Mouse (Mus musculus): ENCODE data around the gene Met. TPM values are rescaled to one million over a fixed set of nuclear protein-coding genes. Genes with fewer than 3 reads are reported as not detected.

Gene Met
- polyA plus RNA-seq, 1 experiment from 2014 or later, result 3.5 TPM

DNA sequence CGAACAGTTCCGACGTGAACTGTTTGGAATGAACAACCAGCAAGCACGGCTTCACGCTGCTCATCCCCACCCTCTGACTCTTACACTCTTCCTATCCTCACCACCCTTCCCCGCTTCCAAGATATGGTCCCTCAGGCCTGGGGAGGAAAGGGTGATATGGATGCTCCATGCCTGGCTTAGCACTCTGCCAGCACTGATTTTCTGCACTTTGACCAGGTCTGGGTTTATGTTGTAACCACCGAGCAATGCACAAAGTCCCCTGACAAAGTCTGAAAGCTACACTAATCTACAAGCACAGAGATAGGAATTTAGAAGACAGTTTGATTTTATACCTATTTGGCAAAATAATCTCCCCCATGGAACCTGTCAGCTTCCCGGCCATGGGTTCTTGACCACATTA is 78.0 kb downstream of the Met start:
- Histone ChIP-seq H3K27me3 (ENCODE audit: insufficient read depth, poor library complexity, severe bottlenecking) (no peaks in the 10 kb centered on the region), H3K36me3 (no peaks in the 10 kb centered on the region), H3K4me3 (no peak overlapping the region), H3K4me1 (peaks cover 13% of the 10 kb centered on the region), H3K9me3 (no peaks in the 10 kb centered on the region), H3K27ac (no peak overlapping the region)
- no peak for DNase-seq (ENCODE audit: low spot score)
- WGBS, result 85% methylated on average over 8 of the region's 8 CpGs

DNA sequence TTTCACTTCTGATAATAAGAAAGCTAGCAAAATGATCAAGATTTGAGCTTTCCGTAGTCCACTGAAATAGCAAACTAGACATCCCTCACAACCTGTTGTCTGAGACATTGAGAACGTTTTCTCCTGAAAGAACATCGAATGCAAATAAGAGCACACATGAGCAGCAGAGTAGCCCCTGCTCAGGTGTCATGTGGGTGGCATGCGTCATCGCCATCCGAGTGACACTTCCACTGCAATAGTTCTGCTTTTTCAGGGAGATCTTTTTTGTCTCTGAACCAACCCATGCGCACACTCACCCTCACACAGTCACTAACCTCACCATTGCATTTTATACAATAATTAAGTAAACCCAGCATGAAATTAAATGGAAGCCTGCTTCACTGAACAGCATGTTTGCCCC is 78.8 kb downstream of the Met start:
- H3K27me3 ChIP-seq (ENCODE audit: insufficient read depth, poor library complexity, severe bottlenecking), result no peaks in the 10 kb centered on the region
- H3K36me3 ChIP-seq, result no peaks in the 10 kb centered on the region
- no peak overlapping the region for H3K27ac ChIP-seq
- no peak overlapping the region for H3K4me3 ChIP-seq
- no peaks in the 10 kb centered on the region for H3K9me3 ChIP-seq
- DNase-seq (ENCODE audit: low spot score), result no peak
- 87% methylated on average over 7 of the region's 7 CpGs for WGBS
- peaks cover 15% of the 10 kb centered on the region for H3K4me1 ChIP-seq

DNA sequence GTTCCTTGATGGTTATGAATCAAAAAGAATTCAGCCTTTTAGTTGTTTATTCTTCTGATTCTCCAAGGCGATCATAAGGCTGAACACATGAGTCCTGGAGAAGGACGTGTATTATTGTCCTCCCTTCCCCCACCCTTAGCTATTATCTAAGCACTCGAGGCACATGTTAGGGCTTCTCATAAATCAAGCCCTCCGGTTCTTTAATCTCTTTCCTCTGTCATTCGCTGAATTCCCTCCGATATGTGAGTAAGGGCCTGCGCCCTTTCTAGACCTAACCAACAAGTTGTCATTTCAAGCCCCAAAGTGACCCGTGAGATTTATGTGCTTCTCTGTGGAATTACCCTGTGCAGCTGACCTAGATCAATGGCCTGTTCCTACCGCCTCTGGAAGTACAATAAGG is 81.9 kb downstream of the Met start:
- 76% methylated on average over 9 of the region's 9 CpGs for WGBS
- Histone ChIP-seq H3K27me3 (ENCODE audit: insufficient read depth, poor library complexity, severe bottlenecking) (no peaks in the 10 kb centered on the region), H3K9me3 (no peaks in the 10 kb centered on the region), H3K36me3 (no peaks in the 10 kb centered on the region), H3K4me1 (peaks cover 15% of the 10 kb centered on the region), H3K27ac (peak overlapping the region; percentile 85), H3K4me3 (no peak overlapping the region)
- DNase-seq (ENCODE audit: low spot score), result no peak

DNA sequence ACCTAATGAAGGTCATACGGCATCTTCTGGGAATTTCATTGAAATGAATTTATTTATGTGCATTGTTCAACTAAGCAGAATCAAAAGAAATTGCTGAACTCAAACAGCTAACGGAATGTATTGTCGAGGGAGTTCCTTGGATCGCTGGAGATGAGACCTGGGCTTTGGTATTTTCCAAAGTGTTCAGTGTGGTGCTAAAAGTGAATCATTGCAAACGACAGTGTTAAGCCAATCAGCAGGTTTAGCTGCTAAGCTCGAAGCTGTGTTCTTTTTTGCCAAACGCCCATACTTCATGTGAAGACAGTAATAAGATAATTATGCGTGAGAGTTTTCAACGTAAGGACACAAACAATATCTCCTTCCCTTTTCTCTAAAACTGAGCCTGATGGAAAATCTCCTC is 82.7 kb downstream of the Met start:
- no peak for DNase-seq (ENCODE audit: low spot score)
- WGBS, result 49% methylated on average over 9 of the region's 9 CpGs

DNA sequence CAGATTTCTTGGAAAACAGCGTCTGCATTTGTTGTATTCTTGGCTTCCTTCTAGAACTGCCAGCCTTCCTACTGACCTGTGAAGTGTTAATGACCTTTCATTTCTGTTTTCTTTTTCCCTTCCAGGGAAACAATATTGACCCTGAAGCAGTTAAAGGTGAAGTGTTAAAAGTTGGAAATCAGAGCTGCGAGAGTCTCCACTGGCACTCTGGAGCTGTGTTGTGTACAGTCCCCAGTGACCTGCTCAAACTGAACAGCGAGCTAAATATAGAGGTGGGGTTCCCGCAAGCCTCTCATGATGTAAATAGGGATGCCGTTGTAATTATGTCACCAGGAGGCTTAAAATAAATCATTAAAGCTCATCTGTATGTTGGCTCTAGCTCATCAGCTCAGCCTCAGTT is 83.2 kb downstream of the Met start:
- H3K4me3 ChIP-seq, result 0 out of 2 replicates have a peak overlapping the region, but pooled peaks have one; percentile 22
- WGBS, result 30% methylated on average over 5 of the region's 5 CpGs

More for the DNA sequence above, 82.7 kb downstream of the Met start:
- peaks cover 15% of the 10 kb centered on the region for H3K4me1 ChIP-seq
- peak overlapping the region; percentile 85 for H3K27ac ChIP-seq
- H3K27me3 ChIP-seq (ENCODE audit: insufficient read depth, poor library complexity, severe bottlenecking), result no peaks in the 10 kb centered on the region
- no peaks in the 10 kb centered on the region for H3K9me3 ChIP-seq
- 0 out of 2 replicates have a peak overlapping the region, but pooled peaks have one; percentile 22 for H3K4me3 ChIP-seq
- no peaks in the 10 kb centered on the region for H3K36me3 ChIP-seq

DNA sequence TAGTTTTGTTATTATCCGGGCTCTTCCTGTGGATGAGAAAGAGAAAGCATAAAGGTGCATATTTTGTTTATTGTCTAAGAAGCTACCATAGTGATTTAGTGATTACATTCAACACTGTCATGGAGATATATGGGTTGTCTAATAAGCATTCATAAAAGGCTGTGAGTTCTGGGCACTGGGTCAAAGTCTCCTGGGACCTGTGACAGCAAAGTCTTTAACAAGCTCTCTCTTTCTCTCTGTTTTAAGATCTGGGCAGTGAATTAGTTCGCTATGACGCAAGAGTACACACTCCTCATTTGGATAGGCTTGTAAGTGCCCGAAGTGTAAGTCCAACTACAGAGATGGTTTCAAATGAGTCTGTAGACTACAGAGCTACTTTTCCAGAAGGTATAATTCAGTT is 85.2 kb downstream of the Met start:
- 88% methylated on average over 4 of the region's 4 CpGs for WGBS
- Histone ChIP-seq H3K9me3 (no peaks in the 10 kb centered on the region), H3K27ac (no peak overlapping the region), H3K36me3 (no peaks in the 10 kb centered on the region), H3K27me3 (ENCODE audit: insufficient read depth, poor library complexity, severe bottlenecking) (no peaks in the 10 kb centered on the region), H3K4me1 (peaks cover 17% of the 10 kb centered on the region), H3K4me3 (no peak overlapping the region)
- no peak for DNase-seq (ENCODE audit: low spot score)

More for the DNA sequence above, 83.2 kb downstream of the Met start:
- peak; percentile 79 for DNase-seq (ENCODE audit: low spot score)
- Histone ChIP-seq H3K4me1 (peaks cover 15% of the 10 kb centered on the region), H3K27me3 (ENCODE audit: insufficient read depth, poor library complexity, severe bottlenecking) (no peaks in the 10 kb centered on the region), H3K9me3 (no peaks in the 10 kb centered on the region), H3K27ac (peak overlapping the region; percentile 85), H3K36me3 (no peaks in the 10 kb centered on the region)

DNA sequence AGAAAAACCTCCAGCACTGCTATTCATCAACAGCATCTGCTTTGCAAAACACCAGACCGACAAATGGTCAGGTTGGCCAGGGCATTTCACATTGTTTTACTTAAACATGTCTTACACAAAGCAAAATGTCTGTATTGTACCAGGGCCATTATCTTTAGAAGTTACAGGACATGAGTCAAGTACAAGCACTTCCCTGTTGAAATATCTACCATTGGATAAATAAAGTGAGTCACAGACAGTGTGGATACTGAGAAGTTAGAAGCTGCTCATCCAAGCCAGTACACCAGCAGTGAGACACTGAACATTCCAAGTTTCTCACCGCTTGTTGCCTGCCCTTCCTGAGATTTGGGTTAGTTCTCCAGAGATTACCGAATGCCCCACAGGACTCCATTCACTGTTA is 86.0 kb downstream of the Met start:
- Histone ChIP-seq H3K4me1 (peaks cover 17% of the 10 kb centered on the region), H3K27me3 (ENCODE audit: insufficient read depth, poor library complexity, severe bottlenecking) (no peaks in the 10 kb centered on the region), H3K27ac (no peak overlapping the region), H3K36me3 (no peaks in the 10 kb centered on the region), H3K4me3 (no peak overlapping the region), H3K9me3 (no peaks in the 10 kb centered on the region)
- WGBS, result 69% methylated on average over 3 of the region's 3 CpGs
- DNase-seq (ENCODE audit: low spot score), result no peak

DNA sequence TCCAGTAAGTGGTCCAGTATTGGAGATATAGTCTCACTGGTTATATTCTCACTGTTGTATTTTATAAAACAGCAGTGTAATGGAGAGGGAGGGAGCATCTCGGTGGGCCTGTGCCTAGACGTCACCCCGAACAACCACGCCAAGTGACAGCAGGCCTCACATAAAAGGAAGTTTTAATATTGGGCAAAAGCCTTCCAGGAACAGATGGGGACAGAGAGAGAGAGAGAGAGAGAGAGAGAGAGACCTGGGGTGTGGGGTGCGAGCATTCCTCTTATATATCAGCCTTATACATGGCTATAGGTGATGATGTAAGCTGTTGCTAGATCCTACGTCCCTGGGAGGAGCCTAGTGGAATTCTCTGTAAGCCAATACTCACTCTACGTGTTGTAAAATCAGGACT is 90.7 kb downstream of the Met start:
- WGBS, result 84% methylated on average over 7 of the region's 7 CpGs
- Histone ChIP-seq H3K27ac (no peak overlapping the region), H3K36me3 (no peaks in the 10 kb centered on the region), H3K4me1 (0 out of 2 replicates have a peak, but pooled peaks cover 5% of the 10 kb centered on the region), H3K4me3 (no peak overlapping the region), H3K9me3 (no peaks in the 10 kb centered on the region), H3K27me3 (ENCODE audit: insufficient read depth, poor library complexity, severe bottlenecking) (no peaks in the 10 kb centered on the region)
- DNase-seq (ENCODE audit: low spot score), result no peak

DNA sequence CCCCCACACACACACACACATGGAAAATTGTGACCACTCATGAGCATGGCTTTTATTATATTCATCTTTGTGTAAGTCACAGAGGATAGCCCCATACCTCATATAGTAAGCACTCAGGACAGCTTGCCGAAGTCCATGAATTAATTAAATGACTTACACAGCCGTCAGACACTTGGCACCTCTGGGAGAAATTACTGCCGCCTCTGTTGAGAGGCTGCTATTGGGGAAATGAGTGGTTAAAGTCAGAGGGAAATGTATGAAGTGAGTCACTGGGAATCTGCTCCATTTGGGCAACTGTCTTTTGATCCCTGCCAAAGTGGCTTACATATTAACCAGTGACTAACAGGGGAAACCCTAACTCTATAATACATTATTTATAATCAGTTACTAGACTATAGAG is 91.2 kb downstream of the Met start:
- WGBS, result 63% methylated on average over 3 of the region's 3 CpGs
- no peaks in the 10 kb centered on the region for H3K9me3 ChIP-seq
- H3K27ac ChIP-seq, result no peak overlapping the region
- H3K36me3 ChIP-seq, result no peaks in the 10 kb centered on the region
- no peak overlapping the region for H3K4me3 ChIP-seq
- H3K27me3 ChIP-seq (ENCODE audit: insufficient read depth, poor library complexity, severe bottlenecking), result no peaks in the 10 kb centered on the region
- H3K4me1 ChIP-seq, result 0 out of 2 replicates have a peak, but pooled peaks cover 5% of the 10 kb centered on the region
- DNase-seq (ENCODE audit: low spot score), result no peak

DNA sequence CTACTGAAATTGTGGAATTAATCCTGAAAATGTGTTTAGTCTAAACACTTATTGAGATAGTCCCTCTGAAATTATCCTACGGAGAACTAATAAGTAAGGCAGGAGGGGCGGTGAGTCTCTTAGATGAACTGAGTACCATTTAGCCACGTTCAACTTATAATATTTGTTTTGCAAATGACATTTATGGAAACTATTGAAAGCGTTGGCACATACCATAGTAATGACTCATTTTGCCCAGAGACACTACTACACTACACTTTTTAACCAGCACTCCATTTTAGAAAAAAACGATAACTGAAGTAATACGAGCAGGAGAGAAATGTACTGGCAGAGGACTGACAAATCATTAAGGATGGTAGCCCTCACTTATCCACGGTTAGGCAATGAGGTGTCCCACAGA is 92.1 kb downstream of the Met start:
- DNase-seq (ENCODE audit: low spot score), result no peak
- Histone ChIP-seq H3K4me1 (0 out of 2 replicates have a peak, but pooled peaks cover 5% of the 10 kb centered on the region), H3K27me3 (ENCODE audit: insufficient read depth, poor library complexity, severe bottlenecking) (no peaks in the 10 kb centered on the region), H3K36me3 (no peaks in the 10 kb centered on the region), H3K4me3 (no peak overlapping the region), H3K27ac (no peak overlapping the region), H3K9me3 (no peaks in the 10 kb centered on the region)
- WGBS, result 86% methylated on average over 7 of the region's 7 CpGs

DNA sequence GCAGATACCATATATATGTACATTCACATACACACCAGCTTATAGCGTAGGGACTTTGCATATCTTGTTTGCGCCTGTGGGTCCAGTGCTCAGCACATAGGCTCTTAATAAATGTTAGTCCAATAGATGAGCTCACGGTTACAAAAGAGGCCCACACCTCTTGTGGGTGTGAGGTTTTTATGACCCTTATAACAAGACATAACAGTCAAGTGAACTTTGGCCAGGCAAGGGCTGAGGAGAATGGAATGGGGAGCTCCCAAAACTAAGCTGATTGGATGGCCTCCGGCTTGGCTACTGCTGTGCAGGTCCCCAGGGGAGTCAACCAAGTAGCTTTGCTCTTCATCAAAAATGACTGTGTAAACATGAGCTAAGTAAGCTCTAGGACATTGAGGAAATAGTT is 96.1 kb downstream of the Met start:
- H3K4me1 ChIP-seq, result peaks cover 5% of the 10 kb centered on the region; the same call in 1 of the 2 replicates
- WGBS, result 84% methylated on average over 4 of the region's 4 CpGs
- H3K36me3 ChIP-seq, result no peaks in the 10 kb centered on the region
- no peak overlapping the region for H3K27ac ChIP-seq
- no peak overlapping the region for H3K4me3 ChIP-seq
- no peaks in the 10 kb centered on the region for H3K27me3 ChIP-seq (ENCODE audit: insufficient read depth, poor library complexity, severe bottlenecking)
- H3K9me3 ChIP-seq, result no peaks in the 10 kb centered on the region
- no peak for DNase-seq (ENCODE audit: low spot score)

DNA sequence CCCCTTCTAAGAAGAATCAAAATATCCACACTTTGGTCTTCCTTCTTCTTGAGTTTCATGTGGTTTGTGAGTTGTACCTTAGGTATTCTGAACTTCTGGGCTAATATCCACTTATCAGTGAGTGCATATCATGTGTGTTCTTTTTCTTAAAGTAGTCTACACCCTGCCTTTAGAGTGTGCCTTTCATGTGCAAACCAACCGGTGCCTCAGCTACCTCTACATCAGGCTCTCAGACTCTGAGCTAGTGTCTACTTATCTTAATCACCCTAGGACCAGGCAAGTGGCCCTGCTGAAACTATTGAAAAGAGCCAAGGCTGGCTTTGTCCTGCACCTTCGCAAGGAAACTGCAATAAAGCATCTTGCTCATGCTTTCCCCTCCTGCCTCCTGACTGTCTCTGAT is 97.7 kb downstream of the Met start:
- Histone ChIP-seq H3K9me3 (no peaks in the 10 kb centered on the region), H3K27me3 (ENCODE audit: insufficient read depth, poor library complexity, severe bottlenecking) (no peaks in the 10 kb centered on the region), H3K4me3 (no peak overlapping the region), H3K27ac (no peak overlapping the region), H3K4me1 (peaks cover 5% of the 10 kb centered on the region; the same call in 1 of the 2 replicates), H3K36me3 (no peaks in the 10 kb centered on the region)
- DNase-seq (ENCODE audit: low spot score), result no peak
- 33% methylated on average over 2 of the region's 2 CpGs for WGBS

DNA sequence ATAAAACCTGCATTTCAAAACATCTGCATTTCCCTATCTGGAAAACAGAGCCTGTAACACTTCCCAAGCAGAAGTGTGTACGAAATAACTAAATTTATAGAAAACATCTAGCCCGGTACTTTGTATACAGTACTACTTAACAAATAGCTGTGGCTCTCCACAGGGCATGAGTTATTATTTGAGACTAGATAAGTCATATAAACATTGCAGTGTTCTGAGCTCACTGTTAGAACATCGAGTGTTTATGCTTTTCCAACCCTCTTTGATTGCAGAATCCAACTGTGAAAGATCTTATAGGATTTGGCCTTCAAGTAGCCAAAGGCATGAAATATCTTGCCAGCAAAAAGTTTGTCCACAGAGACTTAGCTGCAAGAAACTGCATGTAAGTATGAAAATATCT is 98.3 kb downstream of the Met start:
- Histone ChIP-seq H3K27me3 (ENCODE audit: insufficient read depth, poor library complexity, severe bottlenecking) (no peaks in the 10 kb centered on the region), H3K4me1 (peaks cover 5% of the 10 kb centered on the region; the same call in 1 of the 2 replicates), H3K4me3 (no peak overlapping the region), H3K9me3 (no peaks in the 10 kb centered on the region), H3K36me3 (no peaks in the 10 kb centered on the region), H3K27ac (no peak overlapping the region)
- WGBS, result 60% methylated on average over 3 of the region's 3 CpGs
- DNase-seq (ENCODE audit: low spot score), result no peak

DNA sequence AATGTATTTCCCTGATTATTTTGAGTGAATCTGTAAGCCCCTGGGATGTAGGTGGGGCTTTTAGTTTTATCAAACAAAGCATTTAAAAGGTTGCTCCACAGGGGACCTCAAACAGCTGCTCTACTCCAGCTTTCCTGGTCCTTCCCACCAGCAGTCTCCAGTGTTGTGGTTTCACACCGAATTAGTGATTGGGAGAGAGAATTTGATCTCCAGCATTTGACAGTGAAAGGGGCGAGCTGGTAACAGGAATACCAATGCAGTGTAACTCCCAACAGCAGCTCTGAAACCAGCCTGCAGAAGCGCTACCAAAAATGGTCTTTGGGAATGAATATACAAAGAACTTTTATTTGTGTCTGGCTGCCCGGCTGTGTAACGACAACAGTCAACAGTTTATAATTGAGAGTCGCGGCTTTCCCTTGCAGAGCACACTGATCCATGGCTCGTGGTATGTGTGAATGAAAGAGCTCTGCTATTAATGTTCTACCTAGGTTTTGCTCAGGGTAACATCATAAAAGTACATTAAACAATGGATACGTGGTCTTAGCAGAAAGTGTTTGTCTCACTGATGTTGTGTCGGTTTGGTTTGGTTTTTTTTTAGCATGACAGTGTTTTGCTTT is 99.0 kb downstream of the Met start:
- DNase-seq (ENCODE audit: low spot score), result no peak
- Histone ChIP-seq H3K4me3 (no peak overlapping the region), H3K36me3 (no peaks in the 10 kb centered on the region), H3K9me3 (no peaks in the 10 kb centered on the region), H3K27me3 (ENCODE audit: insufficient read depth, poor library complexity, severe bottlenecking) (no peaks in the 10 kb centered on the region), H3K27ac (no peak overlapping the region), H3K4me1 (peaks cover 5% of the 10 kb centered on the region; the same call in 1 of the 2 replicates)
- 16% methylated on average over 10 of the region's 10 CpGs for WGBS
